Mouse (Mus musculus) midbrain, embryonic 16.5 days (tissue): ENCODE measurements at regions not wholly inside any gene's neighbourhood (a gene's known extent, or its start where the extent isn't known, plus 50 kb on each side); places are given as distances from the start of the nearest gene placed in this dataset.

Source experiments
- ATAC-seq: fragments of 200-750 bp; cut with Nextera tagmentation; 2 replicates; pipeline ENCODE4 v1.8.0; 2017; ENCODE audit warnings: moderate TSS enrichment
- H3K27ac ChIP-seq: fragments of 300-500 bp; sonication (generic); 2 replicates; pipeline ENCODE4 v1.5.1; 2014; ENCODE audit warnings: mild to moderate bottlenecking, low read length, mixed read lengths
- H3K27me3 ChIP-seq: fragments of 300-500 bp; sonication (generic); 2 replicates; pipeline ENCODE4 v1.6.1; 2014; ENCODE audit warnings: low read depth, low read length, mixed read lengths; ENCODE audit not compliant: control insufficient read depth, insufficient read depth
- H3K36me3 ChIP-seq: fragments of 300-500 bp; sonication (generic); 2 replicates; pipeline ENCODE4 v1.6.1; 2014; ENCODE audit warnings: mild to moderate bottlenecking, low read length, moderate library complexity, mixed read lengths; ENCODE audit not compliant: control insufficient read depth, insufficient read depth
- H3K4me1 ChIP-seq: fragments of 300-500 bp; sonication (generic); 2 replicates; pipeline ENCODE4 v1.6.1; 2014; ENCODE audit warnings: mild to moderate bottlenecking, low read length, mixed read lengths; ENCODE audit not compliant: control insufficient read depth, insufficient read depth
- H3K4me2 ChIP-seq: fragments of 300-500 bp; sonication (generic); 2 replicates; pipeline ENCODE4 v1.6.1; 2014; ENCODE audit warnings: mild to moderate bottlenecking, low read length, mixed read lengths
- H3K4me3 ChIP-seq: fragments of 300-500 bp; sonication (generic); 2 replicates; pipeline ENCODE4 v1.5.1; 2014; ENCODE audit warnings: low read depth, mild to moderate bottlenecking, low read length, moderate library complexity, mixed read lengths
- H3K9ac ChIP-seq: fragments of 300-500 bp; sonication (generic); 2 replicates; pipeline ENCODE4 v1.6.1; 2014; ENCODE audit warnings: low read depth, low read length, mixed read lengths
- H3K9me3 ChIP-seq: fragments of 300-500 bp; sonication (generic); replicated peaks from 2 replicates; pipeline ENCODE4 v1.6.1; 2014; ENCODE audit warnings: mild to moderate bottlenecking, low read length, mixed read lengths; ENCODE audit not compliant: control insufficient read depth, poor library complexity, severe bottlenecking
- WGBS: fragments of 180-500 bp; shearing (Covaris S2); extraction: QIAGEN DNeasy Blood & Tissue Kit; methylation state at CpG from one replicate; pipeline ENCODE4 v1.1.7; 2014; 5-methylcytosine and 5-hydroxymethylcytosine counted together

DNA sequence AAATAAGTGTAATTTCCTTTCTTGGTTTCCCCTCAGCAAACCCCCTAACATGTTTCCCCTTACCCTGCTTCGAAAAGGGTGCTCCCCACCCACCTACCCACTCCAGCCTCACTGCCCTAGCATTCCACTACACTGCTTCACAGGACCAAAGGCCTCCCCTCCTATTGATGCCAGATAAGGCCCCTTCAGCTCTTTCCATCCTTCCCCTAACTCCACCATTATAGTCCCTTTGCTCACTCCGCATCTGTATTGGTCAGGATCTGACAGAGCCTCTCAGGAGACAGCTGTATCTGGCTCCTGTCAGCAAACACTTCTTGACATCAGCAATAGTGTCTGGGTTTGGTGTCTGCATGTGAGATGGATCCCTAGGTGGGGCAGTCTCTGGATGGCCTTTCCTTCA is 267.3 kb upstream of the Flrt2 start:
- H3K36me3 ChIP-seq: no peaks in the 10 kb centered on the region
- no peaks in the 10 kb centered on the region for H3K27me3 ChIP-seq
- no peak overlapping the region for H3K9ac ChIP-seq
- H3K4me2 ChIP-seq: no peak overlapping the region
- H3K27ac ChIP-seq: no peak overlapping the region
- no peak for ATAC-seq
- no peaks in the 10 kb centered on the region for H3K4me1 ChIP-seq
- no peaks in the 10 kb centered on the region for H3K9me3 ChIP-seq
- H3K4me3 ChIP-seq: no peak overlapping the region
- WGBS: 83% methylated on average over 2 of the region's 2 CpGs

DNA sequence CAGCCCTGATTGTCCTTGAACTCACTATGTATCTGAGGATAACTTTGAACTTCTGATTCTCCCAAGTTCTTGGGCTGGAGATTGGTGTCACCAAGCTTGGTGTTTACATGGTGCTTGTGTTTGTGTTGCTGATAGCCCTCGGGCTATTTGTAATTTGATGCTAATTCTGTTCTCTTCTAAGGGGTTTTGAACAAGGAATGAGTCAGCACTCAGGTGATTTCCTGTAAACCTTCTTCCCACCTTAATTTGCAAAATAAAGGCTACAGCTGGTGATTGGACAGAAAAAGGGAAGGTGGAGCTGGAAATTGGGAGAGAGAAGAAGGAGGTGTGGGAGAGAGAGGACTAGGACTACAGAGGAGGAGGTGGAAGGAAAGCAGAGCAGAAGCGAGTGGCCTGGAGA is 254.8 kb upstream of the Flrt2 start:
- no peak overlapping the region for H3K4me3 ChIP-seq
- H3K4me1 ChIP-seq: no peaks in the 10 kb centered on the region
- no peak for ATAC-seq
- no peaks in the 10 kb centered on the region for H3K36me3 ChIP-seq
- no peak overlapping the region for H3K27ac ChIP-seq
- no peaks in the 10 kb centered on the region for H3K27me3 ChIP-seq
- H3K9me3 ChIP-seq: no peaks in the 10 kb centered on the region
- H3K4me2 ChIP-seq: no peak overlapping the region
- 69% methylated on average over 2 of the region's 2 CpGs for WGBS
- no peak overlapping the region for H3K9ac ChIP-seq

DNA sequence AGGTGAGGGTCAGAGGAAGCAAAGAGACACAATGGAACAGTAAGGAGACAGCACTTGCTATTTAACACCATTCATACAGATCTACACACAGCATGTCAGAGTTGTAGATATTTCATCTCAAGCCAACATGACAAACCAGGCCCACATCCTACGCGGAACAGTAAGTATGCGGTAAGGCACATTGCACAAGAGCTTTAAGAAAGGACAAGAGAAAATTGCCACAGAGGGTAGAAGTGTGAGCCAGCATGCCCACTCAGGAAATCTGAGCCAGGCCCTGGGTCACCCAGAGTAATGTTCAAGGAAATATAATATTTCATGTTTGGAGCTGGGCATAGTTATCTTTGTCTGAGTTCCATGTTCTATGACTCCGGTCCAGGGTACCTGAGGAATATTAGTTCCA is 234.5 kb upstream of the Flrt2 start:
- Histone ChIP-seq H3K4me2 (no peak overlapping the region), H3K27me3 (no peaks in the 10 kb centered on the region), H3K9ac (no peak overlapping the region), H3K27ac (no peak overlapping the region), H3K9me3 (no peaks in the 10 kb centered on the region), H3K4me1 (no peaks in the 10 kb centered on the region), H3K4me3 (no peak overlapping the region), H3K36me3 (no peaks in the 10 kb centered on the region)
- no peak for ATAC-seq
- 97% methylated on average over 4 of the region's 4 CpGs for WGBS

DNA sequence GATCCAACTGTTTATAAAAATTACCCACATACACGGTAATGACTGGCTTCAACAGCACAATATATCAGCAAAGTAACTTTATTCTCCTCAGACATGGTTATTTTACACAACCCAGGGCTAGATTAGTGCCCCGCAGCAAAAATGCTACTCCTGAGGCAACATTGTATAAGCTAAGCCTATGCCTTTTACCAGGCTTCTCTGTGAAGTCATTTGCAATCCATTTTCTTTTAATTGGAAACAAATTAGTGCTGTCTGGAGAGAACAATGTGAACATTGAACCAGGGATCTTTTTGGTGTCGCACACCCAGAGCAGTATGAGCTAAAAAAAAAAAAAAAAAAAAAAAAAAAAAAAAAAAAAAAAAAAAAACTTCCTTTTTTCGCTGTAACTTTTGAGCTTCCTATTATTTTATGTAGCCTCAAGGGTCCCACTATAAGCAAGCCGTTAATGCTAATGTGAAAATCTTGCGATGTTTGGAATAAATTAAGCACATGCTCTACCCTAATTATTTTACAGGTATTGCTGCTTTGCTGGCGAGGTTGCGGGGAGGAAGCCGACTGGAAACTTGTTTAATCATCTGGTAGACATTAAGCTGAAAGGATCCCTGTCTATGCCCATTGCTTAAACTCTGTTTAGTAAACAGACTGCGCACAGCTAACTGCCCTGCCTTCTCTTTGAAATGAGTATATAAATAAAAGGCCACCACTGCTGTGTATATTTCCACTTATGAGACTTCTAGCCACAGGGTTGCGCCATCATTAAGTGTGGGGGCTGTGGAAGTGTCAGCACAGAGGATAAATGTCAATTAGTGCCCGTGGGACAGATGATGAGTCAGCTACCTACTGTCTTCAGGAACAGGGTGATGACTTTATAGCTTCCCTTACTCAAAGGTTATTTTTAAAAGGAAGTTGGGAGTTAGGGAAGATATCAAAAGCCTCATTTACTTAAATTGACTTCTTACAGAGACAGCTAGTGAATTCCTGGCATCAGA is 225.2 kb upstream of the Flrt2 start:
- H3K27me3 ChIP-seq: no peaks in the 10 kb centered on the region
- WGBS: 50% methylated on average over 12 of the region's 12 CpGs
- H3K9ac ChIP-seq: no peak overlapping the region
- H3K4me1 ChIP-seq: no peaks in the 10 kb centered on the region
- H3K9me3 ChIP-seq: no peaks in the 10 kb centered on the region
- H3K36me3 ChIP-seq: no peaks in the 10 kb centered on the region
- H3K27ac ChIP-seq: no peak overlapping the region
- ATAC-seq: no peak
- no peak overlapping the region for H3K4me2 ChIP-seq
- H3K4me3 ChIP-seq: no peak overlapping the region

DNA sequence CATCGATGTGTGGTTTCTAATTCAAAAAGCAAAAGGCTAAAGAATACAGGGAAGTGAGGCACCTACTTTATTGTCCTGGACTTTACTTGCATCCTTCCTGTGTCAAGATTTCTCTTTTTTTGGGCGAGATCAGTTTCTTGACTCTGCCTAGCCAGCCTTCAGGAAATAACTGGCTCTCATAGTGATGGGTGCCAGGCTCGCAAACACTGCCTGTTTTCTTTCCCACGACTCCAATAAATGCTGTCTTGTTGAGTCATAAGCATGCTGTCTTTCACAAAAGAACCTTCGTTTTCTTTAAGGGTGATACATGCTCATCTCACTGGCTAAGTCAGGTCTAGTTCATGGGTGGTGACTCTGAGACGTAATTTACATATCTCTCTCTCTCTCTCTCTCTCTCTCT is 222.1 kb upstream of the Flrt2 start:
- 75% methylated on average over 6 of the region's 6 CpGs for WGBS
- no peak overlapping the region for H3K9ac ChIP-seq
- no peak overlapping the region for H3K4me3 ChIP-seq
- H3K27me3 ChIP-seq: no peaks in the 10 kb centered on the region
- no peak for ATAC-seq
- H3K4me1 ChIP-seq: no peaks in the 10 kb centered on the region
- H3K9me3 ChIP-seq: no peaks in the 10 kb centered on the region
- H3K36me3 ChIP-seq: no peaks in the 10 kb centered on the region
- no peak overlapping the region for H3K4me2 ChIP-seq
- no peak overlapping the region for H3K27ac ChIP-seq

DNA sequence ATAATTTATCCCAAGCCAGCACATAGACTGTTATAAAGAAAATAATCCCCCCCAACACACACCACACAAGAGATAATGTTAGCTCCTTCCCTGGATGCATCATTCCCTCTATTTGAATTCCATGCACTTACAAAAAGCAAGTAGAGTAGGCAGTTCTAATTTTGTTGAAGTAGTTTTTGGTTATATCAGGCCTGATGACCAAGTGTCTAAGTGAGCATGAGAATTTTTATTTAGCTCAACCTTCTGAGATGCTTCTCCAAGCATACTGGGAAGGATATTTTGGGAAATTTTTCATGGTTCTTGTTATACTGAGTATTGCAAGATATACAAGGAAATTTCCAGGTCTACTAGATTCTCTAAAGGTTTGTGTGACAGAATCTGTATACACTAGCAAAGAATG is 205.5 kb upstream of the Flrt2 start:
- no peak overlapping the region for H3K4me2 ChIP-seq
- H3K9me3 ChIP-seq: no peaks in the 10 kb centered on the region
- no peak overlapping the region for H3K9ac ChIP-seq
- H3K27ac ChIP-seq: no peak overlapping the region
- H3K36me3 ChIP-seq: no peaks in the 10 kb centered on the region
- no peak overlapping the region for H3K4me3 ChIP-seq
- no peaks in the 10 kb centered on the region for H3K4me1 ChIP-seq
- ATAC-seq: no peak
- H3K27me3 ChIP-seq: no peaks in the 10 kb centered on the region

DNA sequence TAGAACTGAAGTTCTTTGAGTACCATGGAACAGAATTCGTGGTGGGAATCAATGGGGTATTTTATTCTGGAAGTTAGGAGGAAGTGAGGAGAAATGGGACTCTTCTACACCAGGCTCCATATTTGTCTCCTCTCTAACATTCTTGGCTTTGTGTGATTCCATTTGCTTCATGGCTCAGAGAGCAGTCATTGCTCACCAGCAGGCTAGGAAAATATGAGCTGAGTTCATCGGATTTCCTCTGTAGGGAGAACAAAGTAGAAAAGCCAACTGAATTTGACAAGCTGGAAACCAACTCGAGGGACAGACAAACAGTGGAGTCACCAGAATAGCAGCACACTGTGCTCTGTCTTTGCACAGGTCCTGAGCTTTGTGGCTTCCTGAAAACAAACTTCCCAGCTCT is 203.7 kb upstream of the Flrt2 start:
- no peak overlapping the region for H3K27ac ChIP-seq
- no peak overlapping the region for H3K4me3 ChIP-seq
- no peak overlapping the region for H3K9ac ChIP-seq
- H3K36me3 ChIP-seq: no peaks in the 10 kb centered on the region
- H3K9me3 ChIP-seq: no peaks in the 10 kb centered on the region
- H3K27me3 ChIP-seq: no peaks in the 10 kb centered on the region
- no peak for ATAC-seq
- H3K4me1 ChIP-seq: no peaks in the 10 kb centered on the region
- H3K4me2 ChIP-seq: no peak overlapping the region
- 80% methylated on average over 3 of the region's 3 CpGs for WGBS

DNA sequence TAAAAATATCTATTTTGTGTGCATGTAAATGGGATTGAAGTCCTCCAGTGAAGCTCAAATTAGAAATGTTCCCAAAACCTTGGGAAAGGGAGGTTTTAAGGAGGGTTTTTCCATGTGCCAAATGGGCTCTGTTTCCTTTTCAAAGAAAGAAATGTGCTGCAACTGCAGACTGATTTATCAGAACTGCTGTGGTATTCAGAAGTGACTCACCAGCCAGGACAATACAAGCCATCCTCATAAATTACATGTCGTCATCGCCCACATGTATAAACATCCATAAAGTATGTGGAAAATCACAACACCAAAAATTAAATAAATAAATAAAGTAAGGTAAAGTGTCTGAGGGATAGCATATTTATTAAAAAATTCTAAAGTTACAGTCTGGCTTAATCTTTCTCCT is 202.7 kb upstream of the Flrt2 start:
- Histone ChIP-seq H3K36me3 (no peaks in the 10 kb centered on the region), H3K4me1 (no peaks in the 10 kb centered on the region), H3K27ac (no peak overlapping the region), H3K27me3 (no peaks in the 10 kb centered on the region), H3K9me3 (no peaks in the 10 kb centered on the region), H3K4me3 (no peak overlapping the region), H3K9ac (no peak overlapping the region), H3K4me2 (no peak overlapping the region)
- ATAC-seq: no peak
- WGBS: 97% methylated on average over 2 of the region's 2 CpGs

DNA sequence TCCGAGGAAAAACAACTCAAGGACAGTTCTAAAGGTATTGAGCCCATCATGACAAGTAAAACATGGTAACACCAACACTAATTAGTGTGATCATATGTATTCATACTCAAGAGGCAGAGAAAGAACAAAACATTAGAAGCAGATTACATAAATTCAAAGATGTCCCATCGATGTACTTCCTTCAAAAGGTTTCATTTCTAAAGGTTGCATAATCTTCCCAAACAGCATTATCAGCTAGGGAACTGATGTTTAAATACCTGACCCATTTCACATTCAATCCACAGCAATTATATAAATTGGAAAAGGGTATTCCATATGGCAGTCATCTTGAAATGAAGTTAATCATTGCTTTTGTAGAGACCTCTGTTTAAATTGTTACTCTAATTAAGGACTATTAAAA is 202.2 kb upstream of the Flrt2 start:
- ATAC-seq: no peak
- Histone ChIP-seq H3K4me2 (no peak overlapping the region), H3K36me3 (no peaks in the 10 kb centered on the region), H3K9me3 (no peaks in the 10 kb centered on the region), H3K27me3 (no peaks in the 10 kb centered on the region), H3K9ac (no peak overlapping the region), H3K27ac (no peak overlapping the region), H3K4me1 (no peaks in the 10 kb centered on the region), H3K4me3 (no peak overlapping the region)
- 81% methylated on average over 2 of the region's 2 CpGs for WGBS
